Comparison of ENCODE assay signal across 28 mouse cellular contexts in genomic region chr4:71808271-71808670, GRCm38 (mm10). TPM values are rescaled to one million over a fixed set of nuclear protein-coding genes. Genes with fewer than 3 reads are reported as not detected.
A peak's percentile ranks its signal among the peaks of the same experiment; 100 is the strongest.
DNase-seq lines count a peak whose midpoint lies in the region; ATAC-seq lines count a peak whose summit lies in the region.
"Had no signal": no experiment of that assay in that cellular context is flagged by ENCODE, and none has a peak within 500 bp of the region (broad histone marks: within the 10 kb centered on the region; RNA-seq: fewer than 3 reads in every experiment).

No protein-coding gene starts in this region.

- H3K36me3 ChIP-seq in hindbrain, embryonic 16.5 days (ENCODE audit: control insufficient read depth, insufficient read depth, low read length): no peaks in the 10 kb centered on the region
- H3K36me3 ChIP-seq in hindbrain, embryonic 10.5 days: no peaks in the 10 kb centered on the region
- no peaks in the 10 kb centered on the region for H3K36me3 ChIP-seq in midbrain, embryonic 16.5 days (ENCODE audit: control insufficient read depth, insufficient read depth, low read length)
- no peaks in the 10 kb centered on the region for H3K36me3 ChIP-seq in midbrain, embryonic 13.5 days
- H3K36me3 ChIP-seq in forebrain, embryonic 16.5 days (ENCODE audit: control insufficient read depth, insufficient read depth): no peaks in the 10 kb centered on the region
- H3K36me3 ChIP-seq: embryonic facial prominence, embryonic 12.5 days; heart, embryonic 12.5 days; limb, embryonic 10.5 days; limb, embryonic 15.5 days; stomach, embryonic 15.5 days had no signal

- ATAC-seq in hindbrain, embryonic 16.5 days: 0 out of 2 replicates have a peak, but pooled peaks have one; percentile 48
- peak; percentile 81 for ATAC-seq in midbrain, embryonic 16.5 days
- ATAC-seq in midbrain, embryonic 13.5 days: no peak
- peak; percentile 75 for ATAC-seq in forebrain, embryonic 16.5 days
- ATAC-seq: intestine, embryonic 16.5 days had no signal

- H3K4me3 ChIP-seq in hindbrain, embryonic 16.5 days (ENCODE audit: low read length): no peak overlapping the region
- no peak overlapping the region for H3K4me3 ChIP-seq in hindbrain, embryonic 10.5 days
- H3K4me3 ChIP-seq in midbrain, embryonic 16.5 days (ENCODE audit: low read depth, low read length): no peak overlapping the region
- no peak overlapping the region for H3K4me3 ChIP-seq in midbrain, embryonic 13.5 days (replicated peaks)
- no peak overlapping the region for H3K4me3 ChIP-seq in forebrain, embryonic 16.5 days (replicated peaks; ENCODE audit: low read length)
- H3K4me3 ChIP-seq: embryonic facial prominence, embryonic 12.5 days; heart, adult 2 months; heart, embryonic 12.5 days; limb, embryonic 10.5 days; limb, embryonic 15.5 days; stomach, embryonic 15.5 days had no signal

- no peak overlapping the region for H3K4me2 ChIP-seq in hindbrain, embryonic 16.5 days (ENCODE audit: low read length)
- no peak overlapping the region for H3K4me2 ChIP-seq in midbrain, embryonic 16.5 days (ENCODE audit: low read length)
- H3K4me2 ChIP-seq in midbrain, embryonic 13.5 days (replicated peaks): no peak overlapping the region
- H3K4me2 ChIP-seq in forebrain, embryonic 16.5 days (ENCODE audit: low read length): no peak overlapping the region
- H3K4me2 ChIP-seq: embryonic facial prominence, embryonic 12.5 days; heart, embryonic 12.5 days; limb, embryonic 15.5 days; lung, embryonic 14.5 days; stomach, embryonic 15.5 days had no signal

- H3K27me3 ChIP-seq in hindbrain, embryonic 16.5 days (replicated peaks; ENCODE audit: control insufficient read depth, insufficient read depth, low read length): no peaks in the 10 kb centered on the region
- no peaks in the 10 kb centered on the region for H3K27me3 ChIP-seq in hindbrain, embryonic 10.5 days (ENCODE audit: insufficient read depth, poor library complexity, severe bottlenecking)
- no peaks in the 10 kb centered on the region for H3K27me3 ChIP-seq in midbrain, embryonic 16.5 days (ENCODE audit: control insufficient read depth, insufficient read depth, low read depth, low read length)
- no peaks in the 10 kb centered on the region for H3K27me3 ChIP-seq in midbrain, embryonic 13.5 days
- no peaks in the 10 kb centered on the region for H3K27me3 ChIP-seq in forebrain, embryonic 16.5 days (replicated peaks; ENCODE audit: control insufficient read depth, insufficient read depth, low read length)
- H3K27me3 ChIP-seq: embryonic facial prominence, embryonic 12.5 days; heart, embryonic 12.5 days; limb, embryonic 15.5 days; stomach, embryonic 15.5 days had no signal

- WGBS in hindbrain, embryonic 16.5 days: 34% methylated on average over 2 of the region's 2 CpGs
- 68% methylated on average over 2 of the region's 2 CpGs for WGBS in hindbrain, embryonic 10.5 days
- 29% methylated on average over 2 of the region's 2 CpGs for WGBS in midbrain, embryonic 16.5 days
- WGBS in midbrain, embryonic 13.5 days: 35% methylated on average over 2 of the region's 2 CpGs
- 21% methylated on average over 2 of the region's 2 CpGs for WGBS in forebrain, embryonic 16.5 days

- H3K4me1 ChIP-seq in hindbrain, embryonic 16.5 days (ENCODE audit: control insufficient read depth, insufficient read depth, low read depth, low read length): no peaks in the 10 kb centered on the region
- no peaks in the 10 kb centered on the region for H3K4me1 ChIP-seq in hindbrain, embryonic 10.5 days (replicated peaks)
- peaks cover 4% of the 10 kb centered on the region; the same call in 1 of the 2 replicates for H3K4me1 ChIP-seq in midbrain, embryonic 16.5 days (ENCODE audit: control insufficient read depth, insufficient read depth, low read length)
- H3K4me1 ChIP-seq in midbrain, embryonic 13.5 days (replicated peaks): peaks cover 9% of the 10 kb centered on the region
- H3K4me1 ChIP-seq in forebrain, embryonic 16.5 days (replicated peaks; ENCODE audit: control insufficient read depth, insufficient read depth, low read length): peaks cover 3% of the 10 kb centered on the region; the same call in 1 of the 2 replicates
- H3K4me1 ChIP-seq: heart, embryonic 12.5 days; limb, embryonic 10.5 days; limb, embryonic 15.5 days; stomach, embryonic 15.5 days had no signal

- no peak overlapping the region for H3K9ac ChIP-seq in hindbrain, embryonic 16.5 days (ENCODE audit: low read depth, low read length)
- 0 out of 2 replicates have a peak overlapping the region, but pooled peaks have one; percentile 25 for H3K9ac ChIP-seq in midbrain, embryonic 16.5 days (ENCODE audit: low read depth, low read length)
- H3K9ac ChIP-seq in midbrain, embryonic 13.5 days (replicated peaks): no peak overlapping the region
- H3K9ac ChIP-seq in forebrain, embryonic 16.5 days (replicated peaks; ENCODE audit: low read depth, low read length): no peak overlapping the region
- H3K9ac ChIP-seq: embryonic facial prominence, embryonic 12.5 days; heart, embryonic 12.5 days; limb, embryonic 15.5 days; liver, embryonic 14.5 days; lung, embryonic 14.5 days; stomach, embryonic 15.5 days had no signal

- no peak for DNase-seq in hindbrain, embryonic 10.5 days (ENCODE audit: low spot score)
- peak; percentile 23 for DNase-seq in telencephalon, adult 2 months (ENCODE audit: low read depth, low spot score)
- no peak for DNase-seq in cerebellum, postnatal 14 days
- DNase-seq: adrenal gland, postnatal 25 days; B cell, adult 2 months; cerebellum, adult 9-10 months; embryo, embryonic 11 days; heart, adult 2 months; kidney, adult 8-10 months; kidney, postnatal 4 days; lung, embryonic 14.5 days; lung, postnatal 14 days; right cerebral cortex, postnatal 14 days; thymus, postnatal 14 days had no signal

- no peak overlapping the region for H3K27ac ChIP-seq in hindbrain, embryonic 16.5 days (ENCODE audit: low read depth, low read length)
- H3K27ac ChIP-seq in hindbrain, embryonic 10.5 days: no peak overlapping the region
- no peak overlapping the region for H3K27ac ChIP-seq in midbrain, embryonic 16.5 days (ENCODE audit: low read length)
- H3K27ac ChIP-seq in midbrain, embryonic 13.5 days: no peak overlapping the region
- no peak overlapping the region for H3K27ac ChIP-seq in forebrain, embryonic 16.5 days (ENCODE audit: low read length)
- H3K27ac ChIP-seq: embryonic facial prominence, embryonic 12.5 days; heart, adult 2 months; kidney, postnatal 0 days; limb, embryonic 10.5 days; limb, embryonic 15.5 days; liver, embryonic 14.5 days; stomach, embryonic 15.5 days had no signal

- no peaks in the 10 kb centered on the region for H3K9me3 ChIP-seq in hindbrain, embryonic 16.5 days (ENCODE audit: control insufficient read depth, low read length)
- no peaks in the 10 kb centered on the region for H3K9me3 ChIP-seq in hindbrain, embryonic 10.5 days
- no peaks in the 10 kb centered on the region for H3K9me3 ChIP-seq in midbrain, embryonic 16.5 days (replicated peaks; ENCODE audit: control insufficient read depth, low read length, poor library complexity, severe bottlenecking)
- no peaks in the 10 kb centered on the region for H3K9me3 ChIP-seq in midbrain, embryonic 13.5 days
- H3K9me3 ChIP-seq in forebrain, embryonic 16.5 days (ENCODE audit: control insufficient read depth, low read length): no peaks in the 10 kb centered on the region
- H3K9me3 ChIP-seq: embryonic facial prominence, embryonic 12.5 days; heart, embryonic 12.5 days; limb, embryonic 10.5 days; limb, embryonic 15.5 days; stomach, embryonic 15.5 days had no signal

RNA-seq across cellular contexts. Expression of gene Gm11232, which starts 50.5 kb away (rescaled TPM):
- 0.09 TPM in 1 of 2 replicates, not detected in the other for polyA plus RNA-seq in hindbrain, embryonic 16.5 days (2015; fragmentation: Nextera tagmentation; extraction: Ambion mirVana)
- polyA plus RNA-seq in hindbrain, embryonic 10.5 days (2016; fragmentation: Nextera tagmentation; extraction: Ambion mirVana): 0.19 TPM in 1 of 2 replicates, not detected in the other
- polyA plus RNA-seq in midbrain, embryonic 16.5 days (2015; fragmentation: Nextera tagmentation; extraction: Ambion mirVana): not detected in 2 replicates
- not detected in 2 replicates for polyA plus RNA-seq in midbrain, embryonic 13.5 days (2015; fragmentation: Nextera tagmentation; extraction: Ambion mirVana)
- not detected in 2 replicates for polyA plus RNA-seq in forebrain, embryonic 16.5 days (2015; fragmentation: Nextera tagmentation; extraction: Ambion mirVana)
- polyA plus RNA-seq: heart, adult 2 months; heart, postnatal 0 days; limb, embryonic 15.5 days; liver, embryonic 14.5 days; small intestine, adult 2 months had no signal
